Mouse (Mus musculus) adrenal gland, adult 18-20 months (tissue): ENCODE measurements around the gene Tbc1d16. TPM values are rescaled to one million over a fixed set of nuclear protein-coding genes. Genes with fewer than 3 reads are reported as not detected.

Source experiments
- DNase-seq, 2 experiments: peaks; one replicate each; pipeline ENCODE4 v3.0.0; 2021 to 2022; ENCODE audit warnings: low spot score in 2 of 2
- total RNA-seq, 2 experiments: library from RNA; stranded (reverse); gene quantifications; 1 replicate in 1 of 2; 2 replicates in 1 of 2; pipeline ENCODE4 v1.2.3; 2021

The Tbc1d16 gene
- total RNA-seq, 2 experiments from 2014 or later: 17.7 to 30.8 TPM

GRCm38 (mm10) chr11:119183684-119184310, 44.5 kb downstream of the Tbc1d16 start:
- no peak for DNase-seq

- DNase-seq: no peak
Observed at GRCm38 (mm10) chr11:119181861-119182395, 46.4 kb downstream of the Tbc1d16 start.

GRCm38 (mm10) chr11:119180824-119181582, 47.3 kb downstream of the Tbc1d16 start:
- no peak for DNase-seq

- no peak for DNase-seq
Observed at GRCm38 (mm10) chr11:119178317-119178716, 50.0 kb downstream of the Tbc1d16 start.

GRCm38 (mm10) chr11:119176389-119177179, 51.7 kb downstream of the Tbc1d16 start:
- no peak for DNase-seq

- no peak for DNase-seq
Observed at GRCm38 (mm10) chr11:119171588-119171987, 56.7 kb downstream of the Tbc1d16 start.

- DNase-seq: no peak
Observed at GRCm38 (mm10) chr11:119168851-119169250, 59.4 kb downstream of the Tbc1d16 start.

GRCm38 (mm10) chr11:119165995-119166394, 62.3 kb downstream of the Tbc1d16 start:
- no peak for DNase-seq

- DNase-seq: no peak
Observed at GRCm38 (mm10) chr11:119164375-119164774, 63.9 kb downstream of the Tbc1d16 start.

GRCm38 (mm10) chr11:119163734-119163992, 64.6 kb downstream of the Tbc1d16 start:
- DNase-seq: no peak

GRCm38 (mm10) chr11:119162959-119163733, 65.2 kb downstream of the Tbc1d16 start:
- no peak for DNase-seq

GRCm38 (mm10) chr11:119161665-119162064, 66.6 kb downstream of the Tbc1d16 start:
- no peak for DNase-seq

- no peak for DNase-seq
Observed at GRCm38 (mm10) chr11:119160050-119160449, 68.2 kb downstream of the Tbc1d16 start.

- no peak for DNase-seq
Observed at GRCm38 (mm10) chr11:119159496-119159895, 68.8 kb downstream of the Tbc1d16 start.

- DNase-seq: no peak
Observed at GRCm38 (mm10) chr11:119157377-119158189, 70.7 kb downstream of the Tbc1d16 start.

- DNase-seq: no peak
Observed at GRCm38 (mm10) chr11:119156481-119157254, 71.6 kb downstream of the Tbc1d16 start.

- no peak for DNase-seq
Observed at GRCm38 (mm10) chr11:119155638-119156480, 72.4 kb downstream of the Tbc1d16 start.

- DNase-seq: peak in 1 of 2 experiments; percentile 66
Observed at GRCm38 (mm10) chr11:119152321-119152831, 75.9 kb downstream of the Tbc1d16 start.
